Mouse (Mus musculus): Measurements from ENCODE around the gene Plcd1. TPM values are rescaled to one million over a fixed set of nuclear protein-coding genes. Genes with fewer than 3 reads are reported as not detected.

Gene Plcd1
- polyA plus RNA-seq, 1 experiment from 2014 or later, result 21.8 TPM

DNA sequence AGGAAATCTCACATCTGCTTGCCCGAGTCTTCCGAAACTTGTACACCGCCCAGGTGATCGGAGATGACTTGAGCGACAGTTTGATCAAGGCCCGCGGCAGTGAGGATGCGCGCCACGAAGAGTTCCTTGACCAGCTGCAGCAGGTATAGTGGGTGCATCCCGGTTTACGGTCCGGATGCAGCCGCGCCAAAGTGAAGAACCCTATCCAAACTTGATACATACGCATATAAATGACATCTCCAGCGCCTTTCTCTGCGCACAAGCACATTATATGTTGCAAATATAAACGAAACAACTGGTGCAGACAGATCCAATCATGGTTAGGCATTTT is 9.4 kb upstream of the Plcd1 start:
- no peak for DNase-seq (ENCODE audit: low spot score)
- Histone ChIP-seq H3K9me3 (replicated peaks) (no peaks in the 10 kb centered on the region), H3K36me3 (no peaks in the 10 kb centered on the region), H3K27me3 (ENCODE audit: low read depth, poor library complexity, severe bottlenecking) (peaks cover 15% of the 10 kb centered on the region), H3K27ac (replicated peaks) (peak overlapping the region; percentile 67), H3K4me3 (peak overlapping the region; percentile 72), H3K4me1 (peaks cover 31% of the 10 kb centered on the region)
- WGBS, result 3% methylated on average over 19 of the region's 19 CpGs

DNA sequence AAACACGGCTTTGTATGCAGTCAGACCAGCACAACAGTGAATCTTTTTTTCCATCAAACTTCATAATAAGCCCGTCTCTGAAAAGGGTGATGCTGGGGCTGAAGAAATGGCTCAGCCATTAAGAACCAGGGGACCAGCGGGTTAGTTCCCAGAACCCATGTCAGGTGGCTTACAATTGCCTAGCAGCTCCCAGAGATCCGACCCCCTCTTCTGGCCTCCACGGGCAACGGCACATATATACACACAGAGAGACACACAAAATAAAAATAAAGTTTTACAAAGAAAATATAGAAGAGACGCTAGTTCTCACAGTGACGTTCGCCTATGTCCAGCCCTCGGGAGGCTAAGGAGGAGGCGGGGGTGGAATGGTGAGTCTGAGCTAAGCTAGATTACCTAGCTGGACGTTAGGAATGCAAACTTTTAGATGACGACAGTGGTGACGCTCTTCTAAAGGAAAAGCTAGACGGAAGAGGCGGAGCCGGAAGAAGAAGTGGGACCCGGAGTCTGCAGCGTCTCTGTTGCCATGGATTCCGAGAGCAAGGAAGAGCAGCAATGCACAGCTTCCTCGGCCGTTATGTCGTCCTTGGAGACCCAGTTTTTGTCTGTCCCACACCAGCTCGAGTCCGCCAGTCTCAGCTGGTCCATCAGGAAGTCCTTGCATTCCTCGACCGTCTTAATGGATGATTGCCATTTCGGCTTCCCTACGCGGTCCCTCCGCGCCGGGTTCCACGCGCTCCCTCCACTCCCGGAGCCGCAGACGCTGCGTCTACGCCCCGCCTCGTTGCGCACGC is 8.9 kb upstream of the Plcd1 start, which contains the start of gene Dlec1:
Dlec1 (plus strand) TSS at position 487 of the 791 bp plus-strand sequence.
- Histone ChIP-seq H3K4me1 (peaks cover 34% of the 10 kb centered on the region), H3K36me3 (no peaks in the 10 kb centered on the region), H3K9me3 (replicated peaks) (no peaks in the 10 kb centered on the region), H3K27ac (replicated peaks) (peak within 1 kb of the TSS; percentile 67), H3K27me3 (ENCODE audit: low read depth, poor library complexity, severe bottlenecking) (peaks cover 15% of the 10 kb centered on the region), H3K4me3 (peak within 1 kb of the TSS; percentile 72)
- 4% methylated on average over 44 of the region's 44 CpGs for WGBS
- DNase-seq (ENCODE audit: low spot score), result peak; percentile 84

DNA sequence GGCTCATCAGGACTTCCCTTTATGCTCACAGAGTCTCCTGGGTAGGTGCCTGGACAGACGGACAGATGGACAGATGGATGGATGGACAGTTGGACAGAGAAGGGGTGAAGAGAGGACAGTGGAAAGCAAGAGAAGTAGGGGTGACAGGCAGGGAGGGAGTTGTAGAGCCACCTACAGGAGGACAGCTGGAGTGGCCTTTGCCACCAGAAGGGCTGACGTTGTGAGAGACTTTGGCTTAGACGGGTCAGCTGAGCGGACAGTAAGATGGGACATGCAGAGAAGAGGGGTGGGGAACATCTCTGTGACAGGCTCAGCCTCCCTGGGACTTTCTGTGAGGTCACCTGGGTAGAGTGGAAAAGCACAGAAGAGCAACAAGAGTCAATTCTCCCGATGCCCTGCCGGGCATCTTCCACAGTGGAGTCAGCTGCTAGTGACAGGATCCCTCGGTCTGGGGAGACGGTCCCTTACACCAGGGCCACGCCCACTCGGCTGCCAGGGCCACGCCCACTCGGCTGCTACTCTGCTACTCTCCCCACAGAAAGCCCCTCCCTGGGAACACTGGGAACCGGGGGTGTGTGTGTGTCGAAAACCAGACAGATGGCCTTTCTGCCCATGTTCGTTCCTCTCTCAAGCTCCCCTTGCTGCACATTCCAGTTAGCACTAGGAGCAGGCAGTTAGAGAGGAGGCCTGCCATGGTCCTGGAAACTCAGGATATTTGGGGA is 7.0 kb upstream of the Plcd1 start:
- H3K9me3 ChIP-seq (replicated peaks), result no peaks in the 10 kb centered on the region
- peaks cover 39% of the 10 kb centered on the region for H3K4me1 ChIP-seq
- H3K27me3 ChIP-seq (ENCODE audit: low read depth, poor library complexity, severe bottlenecking), result peaks cover 28% of the 10 kb centered on the region
- no peak overlapping the region for H3K27ac ChIP-seq (replicated peaks)
- no peak overlapping the region for H3K4me3 ChIP-seq
- DNase-seq (ENCODE audit: low spot score), result no peak
- no peaks in the 10 kb centered on the region for H3K36me3 ChIP-seq
- WGBS, result 21% methylated on average over 15 of the region's 15 CpGs

DNA sequence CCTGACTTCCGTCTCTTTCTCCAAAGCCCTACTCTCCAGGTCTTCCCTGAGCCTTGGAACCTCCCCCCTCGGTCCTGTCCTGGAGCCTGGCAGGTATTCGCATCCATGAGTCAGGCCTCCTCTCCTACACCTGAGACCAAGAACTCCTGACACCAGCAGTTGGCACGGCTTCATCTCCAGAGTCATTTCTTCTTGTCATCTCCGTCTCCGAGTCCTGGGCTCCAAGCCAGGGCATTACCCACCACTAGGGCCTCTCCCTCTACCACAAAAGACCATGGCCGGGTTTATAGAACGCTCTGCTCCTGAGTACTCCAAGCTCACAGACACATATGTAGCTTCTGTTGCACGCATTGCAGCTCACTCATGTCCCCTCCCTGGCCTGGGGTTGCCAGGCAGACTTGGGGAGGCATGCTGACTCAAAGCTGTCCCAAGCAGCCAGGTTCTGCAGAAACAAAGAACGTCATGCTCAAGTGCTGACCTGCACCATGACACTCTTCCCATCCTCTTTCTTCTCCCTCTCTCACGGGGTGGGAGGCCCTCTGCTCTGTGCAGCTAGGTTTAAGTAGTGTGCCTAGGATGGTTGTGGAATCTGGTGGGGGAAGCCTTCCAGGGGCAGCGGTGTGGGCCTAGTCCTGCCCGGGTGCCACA is 1.3 kb upstream of the Plcd1 start:
- no peaks in the 10 kb centered on the region for H3K9me3 ChIP-seq (replicated peaks)
- WGBS, result 81% methylated on average over 13 of the region's 13 CpGs
- no peak overlapping the region for H3K27ac ChIP-seq (replicated peaks)
- peaks cover 69% of the 10 kb centered on the region for H3K27me3 ChIP-seq (ENCODE audit: low read depth, poor library complexity, severe bottlenecking)
- no peak for DNase-seq (ENCODE audit: low spot score)
- no peaks in the 10 kb centered on the region for H3K36me3 ChIP-seq
- peaks cover 56% of the 10 kb centered on the region for H3K4me1 ChIP-seq
- no peak overlapping the region for H3K4me3 ChIP-seq

DNA sequence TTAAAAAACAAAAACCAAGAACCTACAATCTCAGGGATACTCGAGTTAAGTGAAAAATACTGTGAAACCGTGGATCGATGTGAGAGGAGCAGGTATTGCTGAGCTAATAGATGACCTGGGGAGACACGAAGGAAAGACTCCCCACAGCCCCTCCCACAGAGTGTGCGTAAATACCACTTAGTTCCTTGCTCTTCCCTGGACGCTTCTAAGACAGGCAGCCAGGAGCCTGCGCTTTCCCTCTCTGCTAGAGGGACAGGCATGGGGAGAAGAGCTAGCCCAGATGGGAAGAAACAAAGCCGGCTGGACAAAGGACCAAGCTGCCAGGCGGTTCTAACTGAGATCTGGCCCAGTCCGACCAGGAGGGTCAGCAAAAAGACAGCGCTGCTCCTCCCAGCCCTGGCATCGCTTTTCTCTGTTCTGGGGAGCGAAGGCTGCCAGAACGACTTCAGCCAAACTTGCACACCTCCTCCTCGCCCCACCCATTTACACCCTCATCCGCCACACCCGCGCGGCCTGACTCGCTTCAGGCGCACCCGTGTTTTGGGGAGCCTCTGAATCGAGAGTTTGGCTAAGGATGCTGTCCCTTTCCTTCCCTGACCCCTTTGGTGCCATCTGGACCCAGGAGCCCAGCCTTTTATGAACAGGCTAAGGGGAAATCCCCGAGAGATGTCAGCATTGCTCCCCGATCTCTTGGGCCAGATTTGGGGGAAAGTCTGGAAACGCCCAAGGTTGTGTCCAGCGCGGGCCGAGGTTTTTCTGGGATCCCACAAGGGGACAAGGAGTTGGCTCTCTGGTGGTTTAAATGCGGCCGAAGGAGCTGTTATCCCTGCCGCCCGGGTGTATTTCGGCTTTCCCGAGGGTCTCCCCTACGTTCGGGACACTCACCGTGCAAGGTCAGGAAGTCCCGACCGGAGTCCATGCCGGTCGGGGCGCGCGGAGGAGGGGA is 556 bp downstream of the Plcd1 start:
- DNase-seq (ENCODE audit: low spot score), result peak; percentile 44
- WGBS, result 3% methylated on average over 45 of the region's 45 CpGs
- peak overlapping the region; percentile 67 for H3K4me3 ChIP-seq
- peak overlapping the region; percentile 80 for H3K27ac ChIP-seq (replicated peaks)
- no peaks in the 10 kb centered on the region for H3K36me3 ChIP-seq
- peaks cover 66% of the 10 kb centered on the region for H3K4me1 ChIP-seq
- H3K27me3 ChIP-seq (ENCODE audit: low read depth, poor library complexity, severe bottlenecking), result peaks cover 82% of the 10 kb centered on the region
- H3K9me3 ChIP-seq (replicated peaks), result no peaks in the 10 kb centered on the region

DNA sequence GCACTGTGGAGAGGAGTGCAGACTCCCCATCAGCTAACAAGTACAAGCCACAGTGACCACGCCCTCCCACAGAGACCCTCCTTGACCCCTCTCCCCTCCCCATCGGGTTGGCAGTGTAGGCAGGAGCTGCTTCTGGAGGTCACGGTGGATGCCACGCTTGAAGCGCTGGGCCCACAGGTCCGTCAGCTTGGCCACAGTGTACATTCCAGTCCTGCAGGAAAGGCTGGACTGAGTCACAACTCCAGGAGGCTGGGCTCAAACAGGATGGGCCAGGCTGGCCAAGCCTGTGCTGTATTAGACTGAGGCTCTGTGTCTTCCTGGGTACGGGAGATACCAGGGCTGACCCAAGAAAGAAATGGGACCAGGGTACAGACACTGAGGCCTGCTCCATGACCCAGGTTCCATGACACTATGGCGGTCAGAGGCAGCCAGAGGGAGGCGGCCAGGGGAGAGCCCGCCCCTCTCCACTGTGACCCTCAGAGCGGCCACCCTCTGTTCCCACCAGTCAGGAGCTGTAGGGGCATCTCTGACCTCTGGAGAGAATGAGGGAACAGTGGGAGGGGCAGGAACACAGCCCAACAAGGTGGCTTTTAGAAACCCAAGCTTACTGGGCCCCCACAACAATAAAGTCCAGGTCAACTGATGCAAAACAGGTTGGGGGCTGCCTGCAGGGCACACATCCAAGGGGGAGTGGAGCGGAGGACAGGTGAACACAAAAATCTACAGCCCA is 1.6 kb downstream of the Plcd1 start:
- Histone ChIP-seq H3K4me3 (peak overlapping the region; percentile 67), H3K27me3 (ENCODE audit: low read depth, poor library complexity, severe bottlenecking) (peaks cover 91% of the 10 kb centered on the region), H3K36me3 (no peaks in the 10 kb centered on the region), H3K27ac (replicated peaks) (no peak overlapping the region), H3K9me3 (replicated peaks) (no peaks in the 10 kb centered on the region), H3K4me1 (peaks cover 70% of the 10 kb centered on the region)
- WGBS, result 60% methylated on average over 12 of the region's 12 CpGs
- DNase-seq (ENCODE audit: low spot score), result no peak

DNA sequence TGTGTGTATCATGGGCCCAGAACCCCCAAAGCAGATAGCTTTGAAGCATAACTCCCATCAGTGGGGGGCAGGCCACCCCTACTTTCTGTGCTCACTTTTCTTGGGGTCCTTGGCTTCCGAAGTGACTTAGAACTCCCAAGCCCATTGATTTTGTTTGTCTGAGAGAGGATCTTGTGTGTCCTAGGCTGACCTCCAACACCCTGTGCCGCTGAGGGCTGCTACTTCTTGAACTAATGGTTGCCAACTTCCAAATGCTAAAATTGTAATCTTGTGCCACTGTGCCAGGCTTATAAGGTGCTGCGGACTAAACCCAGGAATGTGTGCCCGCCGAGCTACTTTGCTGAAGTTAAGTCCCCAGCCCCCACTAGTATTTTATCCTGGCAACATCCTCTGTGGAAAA is 2.8 kb downstream of the Plcd1 start:
- Histone ChIP-seq H3K4me3 (no peak overlapping the region), H3K27me3 (ENCODE audit: low read depth, poor library complexity, severe bottlenecking) (peaks cover 87% of the 10 kb centered on the region), H3K27ac (replicated peaks) (no peak overlapping the region), H3K4me1 (peaks cover 78% of the 10 kb centered on the region), H3K36me3 (no peaks in the 10 kb centered on the region), H3K9me3 (replicated peaks) (no peaks in the 10 kb centered on the region)
- no peak for DNase-seq (ENCODE audit: low spot score)
- WGBS, result 92% methylated on average over 5 of the region's 5 CpGs

DNA sequence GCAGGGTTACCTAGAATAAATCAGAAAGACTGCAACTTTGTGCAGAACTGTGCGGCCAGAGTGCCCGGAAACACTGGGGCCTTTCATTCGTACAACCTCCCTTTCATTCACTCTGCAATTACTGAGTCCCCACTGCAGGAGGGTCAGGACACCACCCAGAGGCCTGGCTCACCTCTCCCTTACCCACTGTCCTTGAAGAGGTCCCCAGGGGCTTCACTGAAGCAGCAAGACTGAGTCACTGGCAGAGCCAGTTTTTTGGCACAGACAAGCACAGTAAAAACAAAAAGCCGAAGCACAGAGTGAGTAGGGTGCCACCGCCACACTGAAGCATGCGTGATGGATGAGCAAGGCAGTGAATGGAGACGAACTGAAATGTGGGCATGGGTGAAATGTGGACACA is 3.9 kb downstream of the Plcd1 start:
- DNase-seq (ENCODE audit: low spot score), result no peak
- H3K27me3 ChIP-seq (ENCODE audit: low read depth, poor library complexity, severe bottlenecking), result peaks cover 76% of the 10 kb centered on the region
- no peaks in the 10 kb centered on the region for H3K36me3 ChIP-seq
- WGBS, result 82% methylated on average over 7 of the region's 7 CpGs
- H3K4me3 ChIP-seq, result no peak overlapping the region
- no peak overlapping the region for H3K27ac ChIP-seq (replicated peaks)
- no peaks in the 10 kb centered on the region for H3K9me3 ChIP-seq (replicated peaks)
- H3K4me1 ChIP-seq, result peaks cover 77% of the 10 kb centered on the region

DNA sequence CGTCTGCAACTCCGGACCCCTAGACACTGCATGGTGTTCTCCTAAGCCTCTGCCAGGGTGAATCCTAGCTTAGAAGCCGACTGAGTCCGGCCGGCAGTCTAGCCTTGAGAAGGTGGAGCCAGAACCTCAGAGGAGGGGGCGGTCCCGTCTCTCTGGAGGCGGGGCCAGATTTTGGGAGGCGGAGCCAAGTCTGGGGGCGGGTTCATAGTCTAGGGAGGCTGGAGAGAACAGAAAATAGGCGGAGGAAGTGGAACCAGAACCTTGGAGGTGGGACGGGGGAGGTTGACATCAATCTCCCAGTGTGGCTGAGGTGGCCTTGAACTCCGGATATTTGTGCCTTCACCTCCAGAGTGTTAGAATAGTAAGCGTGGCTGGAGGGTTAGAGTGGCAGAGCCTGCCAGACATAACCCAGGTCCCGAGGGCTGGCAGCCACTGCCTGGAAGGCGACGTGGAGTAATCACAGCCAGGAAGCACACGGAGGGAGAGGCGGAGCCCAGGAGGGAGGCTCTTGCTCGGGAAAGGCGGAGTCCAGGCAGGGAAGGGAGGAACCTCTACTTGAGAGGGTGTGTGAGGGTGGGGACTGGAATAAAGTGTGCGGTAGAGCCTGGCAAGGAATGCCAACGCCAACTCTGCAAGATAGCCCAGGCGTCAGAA is 5.0 kb downstream of the Plcd1 start:
- Histone ChIP-seq H3K27me3 (ENCODE audit: low read depth, poor library complexity, severe bottlenecking) (peaks cover 65% of the 10 kb centered on the region), H3K4me1 (peaks cover 67% of the 10 kb centered on the region), H3K36me3 (no peaks in the 10 kb centered on the region), H3K9me3 (replicated peaks) (no peaks in the 10 kb centered on the region), H3K4me3 (peak overlapping the region; percentile 51), H3K27ac (replicated peaks) (peak overlapping the region; percentile 55)
- WGBS, result 1% methylated on average over 24 of the region's 24 CpGs
- peak; percentile 86 for DNase-seq (ENCODE audit: low spot score)

DNA sequence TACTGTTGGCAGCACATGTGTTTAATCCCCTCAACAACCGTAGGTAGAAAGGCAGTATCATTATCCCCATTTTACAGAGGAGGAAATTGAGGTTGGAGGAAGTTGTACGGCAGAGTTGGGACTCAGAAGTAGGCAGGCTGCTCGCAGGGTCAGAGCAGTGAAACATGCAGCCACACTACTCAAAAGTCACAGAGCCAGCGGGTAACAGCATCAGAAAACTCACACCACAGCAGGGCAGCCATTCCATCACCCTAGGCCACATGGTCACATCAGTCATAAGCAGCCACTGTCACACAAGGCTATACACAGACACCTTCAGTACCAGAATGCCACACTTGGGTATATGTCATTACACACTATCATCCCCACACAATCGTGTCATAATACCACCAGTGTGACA is 6.0 kb downstream of the Plcd1 start:
- no peak for DNase-seq (ENCODE audit: low spot score)
- 92% methylated on average over 5 of the region's 5 CpGs for WGBS
- H3K27ac ChIP-seq (replicated peaks), result no peak overlapping the region
- peaks cover 55% of the 10 kb centered on the region for H3K27me3 ChIP-seq (ENCODE audit: low read depth, poor library complexity, severe bottlenecking)
- no peak overlapping the region for H3K4me3 ChIP-seq
- peaks cover 67% of the 10 kb centered on the region for H3K4me1 ChIP-seq
- H3K36me3 ChIP-seq, result no peaks in the 10 kb centered on the region
- no peaks in the 10 kb centered on the region for H3K9me3 ChIP-seq (replicated peaks)

DNA sequence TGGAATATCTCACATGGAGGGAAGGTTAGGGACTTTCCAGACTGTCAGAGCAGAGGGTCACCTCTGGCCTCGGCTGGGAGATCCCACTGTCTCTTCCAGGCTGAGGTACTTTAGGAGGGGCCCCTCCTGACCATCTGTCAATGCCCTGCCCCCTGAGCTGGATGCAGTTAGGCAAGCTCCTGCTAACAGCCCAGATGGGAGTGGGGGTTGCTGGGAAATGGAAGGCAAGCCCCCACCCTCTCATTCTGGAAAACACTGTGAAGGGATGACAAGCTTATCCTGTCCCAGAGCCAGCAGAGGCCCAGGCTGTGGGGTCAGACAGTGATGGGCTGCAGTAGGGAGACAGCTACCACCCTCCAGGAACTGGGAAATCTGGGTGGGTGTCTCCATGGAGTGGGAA is 6.9 kb downstream of the Plcd1 start:
- peaks cover 47% of the 10 kb centered on the region for H3K27me3 ChIP-seq (ENCODE audit: low read depth, poor library complexity, severe bottlenecking)
- DNase-seq (ENCODE audit: low spot score), result no peak
- no peaks in the 10 kb centered on the region for H3K9me3 ChIP-seq (replicated peaks)
- 40% methylated on average over 1 of the region's 1 CpGs for WGBS
- no peaks in the 10 kb centered on the region for H3K36me3 ChIP-seq
- H3K4me3 ChIP-seq, result no peak overlapping the region
- peak overlapping the region; percentile 33; the same call in 1 of the 2 replicates for H3K27ac ChIP-seq (replicated peaks)
- H3K4me1 ChIP-seq, result peaks cover 67% of the 10 kb centered on the region

All from midbrain, embryonic 10.5 days (tissue).